Mouse (Mus musculus) heart, postnatal 4 days (tissue): ENCODE measurements at regions not wholly inside any gene's neighbourhood (a gene's known extent, or its start where the extent isn't known, plus 50 kb on each side); places are given as distances from the start of the nearest gene placed in this dataset.

Experiments
- DNase-seq: peaks from one replicate; pipeline ENCODE4 v3.0.0; 2021

DNA sequence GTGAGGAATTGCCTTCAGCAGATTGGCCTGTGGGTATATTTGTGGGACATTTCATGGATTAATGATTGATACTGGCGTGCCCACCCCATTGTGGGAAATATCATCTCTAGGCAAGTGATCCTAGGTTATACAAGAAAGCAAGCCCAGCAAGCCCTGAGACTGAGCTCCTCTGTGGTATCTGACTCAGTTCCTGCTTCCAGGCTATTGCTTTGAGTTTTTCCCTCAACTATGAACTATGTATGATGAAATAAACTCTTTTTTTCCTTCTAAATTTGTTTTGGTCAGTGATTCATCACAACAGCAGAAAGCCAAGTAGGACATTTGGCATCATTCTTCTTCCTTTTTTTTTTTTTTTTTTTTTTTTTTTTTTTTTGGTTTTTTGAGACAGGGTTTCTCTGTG is 119.8 kb downstream of the Tbr1 start:
- no peak for DNase-seq

DNA sequence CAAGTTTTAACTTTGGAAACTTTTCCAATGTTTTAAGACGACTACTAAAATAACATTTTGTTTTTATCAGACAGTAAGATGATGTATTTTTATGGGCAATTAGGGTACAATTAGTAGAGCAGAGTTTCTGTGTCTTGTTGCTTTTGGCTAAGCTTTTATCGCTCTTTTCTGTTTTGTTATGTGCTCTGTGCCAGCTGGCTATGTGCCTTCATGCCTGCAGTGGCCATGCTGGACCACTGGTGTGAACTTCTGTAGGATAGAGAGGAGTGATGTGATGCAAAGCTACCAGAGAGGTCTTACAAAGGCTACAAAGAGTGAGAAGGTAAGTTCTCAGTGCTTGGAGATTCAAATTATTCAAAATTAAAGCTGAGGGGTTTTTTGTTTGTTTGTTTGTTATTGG is 108.0 kb upstream of the Slc4a10 start:
- peak; percentile 16 for DNase-seq

DNA sequence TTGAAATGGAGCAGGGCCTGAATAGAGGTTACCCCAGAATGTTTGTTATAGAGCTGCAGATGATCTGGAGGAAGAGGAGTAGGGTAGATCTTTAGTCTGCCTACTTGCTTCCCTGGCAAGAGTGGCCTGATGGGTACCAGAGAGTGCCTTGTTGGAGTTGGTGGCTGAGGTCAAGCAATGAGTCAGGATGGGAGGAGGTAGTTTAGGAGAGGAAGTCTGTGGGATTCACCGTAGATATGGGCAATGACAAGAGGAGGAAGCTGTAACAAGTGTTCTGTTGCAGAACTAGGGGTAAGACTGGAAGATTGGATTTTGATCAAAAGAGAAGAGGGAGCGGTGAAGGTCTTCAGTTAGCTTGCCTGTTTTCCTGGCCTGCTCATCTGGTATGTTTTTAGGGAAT is 80.3 kb upstream of the Slc4a10 start:
- DNase-seq: no peak

DNA sequence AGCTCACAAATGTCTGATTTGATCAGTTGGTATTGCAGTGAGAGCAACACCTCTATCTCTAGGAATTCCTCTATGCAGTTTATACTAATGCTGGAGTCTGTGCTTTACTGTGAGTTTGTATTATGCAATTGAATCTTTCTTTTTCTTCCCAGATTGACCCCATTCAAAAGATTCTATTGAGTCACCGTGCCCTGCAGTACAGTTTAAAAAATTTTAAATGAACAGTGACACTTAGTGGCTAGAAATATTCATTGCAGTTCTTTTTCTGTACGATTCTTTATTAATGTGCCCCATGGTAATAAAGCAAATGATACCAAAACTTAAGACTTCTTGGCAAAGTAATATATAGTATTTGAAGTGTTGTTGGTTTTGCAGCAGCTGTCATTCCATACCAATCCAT is 78.5 kb upstream of the Slc4a10 start:
- no peak for DNase-seq

DNA sequence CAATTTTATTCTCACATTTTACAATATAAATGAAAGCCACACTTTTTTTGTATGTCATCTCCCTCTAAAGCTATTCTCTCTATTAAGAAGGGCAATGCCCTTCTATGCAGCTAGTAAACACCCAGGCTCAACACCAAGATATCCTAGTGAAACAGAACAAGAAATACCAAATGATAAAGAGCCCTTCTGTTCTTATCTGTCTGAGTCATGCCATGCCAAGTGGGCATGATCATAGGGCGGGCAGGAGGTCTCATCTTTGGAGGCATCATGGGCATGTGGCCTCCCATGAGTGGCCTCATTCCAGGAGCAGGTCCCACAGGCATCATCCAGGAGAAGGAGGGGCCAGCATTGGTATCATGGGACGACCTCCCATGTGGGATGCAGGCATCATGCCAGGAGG is 76.2 kb upstream of the Slc4a10 start:
- no peak for DNase-seq

DNA sequence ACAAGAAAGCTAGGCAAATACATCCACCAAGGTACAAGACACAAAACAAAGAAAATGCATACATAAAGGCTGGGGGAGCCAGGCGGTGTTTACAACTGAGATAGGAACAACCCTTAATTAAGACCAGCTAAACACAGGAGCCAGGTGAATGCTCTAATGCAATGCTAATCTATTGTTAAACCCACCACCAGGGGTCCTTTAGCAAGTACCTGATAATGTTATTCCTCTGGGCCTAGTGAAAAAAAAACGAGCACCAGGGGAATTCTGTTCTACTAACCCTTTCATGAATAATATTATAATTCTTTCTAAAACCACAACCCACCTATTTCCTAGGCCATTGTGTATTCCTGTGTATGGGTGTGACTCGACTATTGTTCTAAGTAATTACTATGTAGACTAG is 61.5 kb upstream of the Slc4a10 start:
- DNase-seq: no peak

DNA sequence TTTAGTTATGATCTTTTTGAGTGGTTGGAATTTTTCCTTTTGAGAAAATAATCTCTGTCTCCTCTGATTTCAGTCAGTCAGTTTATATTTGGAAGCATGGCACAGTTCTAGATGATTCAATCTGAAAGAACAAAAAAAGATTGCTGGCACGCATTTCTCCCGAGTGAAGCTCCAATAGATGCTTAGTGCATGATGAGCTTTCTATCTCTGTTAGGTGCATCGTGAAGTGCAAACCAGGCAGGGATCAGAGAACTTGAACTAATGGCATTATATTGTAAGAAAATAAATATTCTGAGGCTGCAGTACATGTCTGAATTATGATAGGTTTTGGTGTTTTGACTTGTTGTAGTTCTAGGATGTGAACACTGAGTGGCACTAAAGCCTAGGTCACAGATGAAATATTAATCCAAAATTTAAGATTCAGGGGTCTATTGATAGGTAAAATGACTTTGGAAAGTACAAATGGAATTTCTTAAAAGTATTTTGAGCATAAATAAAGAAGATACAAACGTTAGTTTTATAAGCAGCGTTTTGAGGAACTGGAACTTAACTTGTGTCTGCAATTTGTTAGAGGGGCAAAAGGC is 59.2 kb upstream of the Slc4a10 start:
- no peak for DNase-seq
